Mouse (Mus musculus): Measurements from ENCODE around the gene Fam214b. TPM values are rescaled to one million over a fixed set of nuclear protein-coding genes. Genes with fewer than 3 reads are reported as not detected.
"Not testable (repeated sequence)": the region's sequence is repeated elsewhere in the genome, so short reads cannot be mapped to it uniquely, and the experiment has no call there.

Gene Fam214b
- polyA plus RNA-seq, 1 experiment = 28.2 TPM

DNA sequence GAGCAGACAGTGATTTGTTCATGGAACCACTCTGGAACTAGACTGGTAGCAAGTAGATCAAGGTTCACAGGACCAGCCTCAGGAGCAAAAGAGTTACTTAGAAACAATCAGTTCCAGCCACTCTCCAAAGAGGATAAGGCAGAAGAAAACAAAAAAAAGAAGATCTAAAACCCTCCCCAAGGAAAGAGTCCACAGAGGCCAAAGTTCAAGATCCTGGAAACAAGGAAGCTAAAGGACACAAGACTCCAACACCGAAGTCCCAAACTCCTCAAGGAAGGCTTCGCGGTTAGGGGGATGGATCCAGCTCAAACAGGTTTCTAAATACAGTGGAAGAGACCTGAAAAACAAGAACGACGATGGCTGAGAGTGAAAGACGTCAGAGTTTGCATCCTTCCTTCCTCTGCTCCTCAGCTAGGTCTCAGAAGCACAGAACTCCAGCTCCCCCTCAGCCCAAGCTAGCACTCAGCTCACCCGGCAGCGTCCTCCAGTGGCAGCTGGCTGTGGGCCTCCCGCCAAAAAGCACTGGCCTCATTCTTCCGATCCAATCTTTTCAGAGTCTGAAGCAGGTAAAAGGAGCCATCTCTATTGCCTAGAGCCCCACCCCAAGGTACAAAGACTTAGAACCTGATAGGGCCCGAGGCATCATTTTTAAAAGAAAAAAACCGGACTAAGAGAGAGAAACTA, 43.1 kb downstream of the Fam214b start:
- H3K27ac ChIP-seq (ENCODE audit: insufficient read depth, low read length) = no peak overlapping the region

DNA sequence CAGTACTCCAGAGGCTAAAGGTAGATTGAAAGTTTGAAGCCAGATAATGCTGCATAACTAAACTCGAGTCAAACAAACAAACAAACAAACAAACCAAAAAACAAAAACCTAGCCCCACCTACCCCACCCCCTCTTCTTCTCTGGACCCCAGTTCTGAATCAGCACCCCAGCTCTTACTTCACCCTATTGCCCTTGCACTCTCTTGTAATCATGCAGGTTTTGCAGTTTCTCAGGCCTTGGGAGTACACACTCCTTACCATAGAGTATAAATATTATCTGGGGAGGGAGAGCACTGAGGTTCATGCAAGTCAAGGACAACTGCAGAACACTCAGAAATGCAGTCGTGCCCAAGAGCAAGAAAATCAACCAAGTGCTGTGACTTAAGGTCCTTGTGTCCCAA, 44.7 kb downstream of the Fam214b start:
- DNase-seq (ENCODE audit: low read depth in 1 of 2, low spot score in 2 of 2) = no peak
- TF ChIP-seq POLR2A (IDR thresholded peaks at IDR 0.05; ENCODE audit: low read depth, low read length) (no peak), CTCF (IDR thresholded peaks at IDR 0.05; ENCODE audit: extremely low read depth, insufficient read depth, insufficient read length, insufficient replicate concordance) (no peak)
- Histone ChIP-seq H3K27me3 (ENCODE audit: control insufficient read depth, insufficient read depth, low read length) (no peaks in the 10 kb centered on the region), H3K36me3 (ENCODE audit: control insufficient read depth, insufficient read depth, low read length) (no peaks in the 10 kb centered on the region), H3K27ac (ENCODE audit: insufficient read depth, low read length) (no peak overlapping the region), H3K4me3 (ENCODE audit: extremely low read depth, insufficient read depth, insufficient read length) (no peak overlapping the region), H3K4me1 (ENCODE audit: control insufficient read depth, insufficient read depth, insufficient read length) (peaks cover 9% of the 10 kb centered on the region)
- WGBS = 87% methylated on average over 2 of the region's 2 CpGs

More for the DNA sequence above, 43.1 kb downstream of the Fam214b start:
- Histone ChIP-seq H3K4me1 (ENCODE audit: control insufficient read depth, insufficient read depth, insufficient read length) (peaks cover 8% of the 10 kb centered on the region), H3K4me3 (ENCODE audit: extremely low read depth, insufficient read depth, insufficient read length) (no peak overlapping the region), H3K36me3 (ENCODE audit: control insufficient read depth, insufficient read depth, low read length) (no peaks in the 10 kb centered on the region), H3K27me3 (ENCODE audit: control insufficient read depth, insufficient read depth, low read length) (no peaks in the 10 kb centered on the region)
- DNase-seq (ENCODE audit: low read depth in 1 of 2, low spot score in 2 of 2) = no peak
- TF ChIP-seq CTCF (IDR thresholded peaks at IDR 0.05; ENCODE audit: extremely low read depth, insufficient read depth, insufficient read length, insufficient replicate concordance) (no peak), POLR2A (IDR thresholded peaks at IDR 0.05; ENCODE audit: low read depth, low read length) (no peak)
- 92% methylated on average over 12 of the region's 12 CpGs for WGBS

DNA sequence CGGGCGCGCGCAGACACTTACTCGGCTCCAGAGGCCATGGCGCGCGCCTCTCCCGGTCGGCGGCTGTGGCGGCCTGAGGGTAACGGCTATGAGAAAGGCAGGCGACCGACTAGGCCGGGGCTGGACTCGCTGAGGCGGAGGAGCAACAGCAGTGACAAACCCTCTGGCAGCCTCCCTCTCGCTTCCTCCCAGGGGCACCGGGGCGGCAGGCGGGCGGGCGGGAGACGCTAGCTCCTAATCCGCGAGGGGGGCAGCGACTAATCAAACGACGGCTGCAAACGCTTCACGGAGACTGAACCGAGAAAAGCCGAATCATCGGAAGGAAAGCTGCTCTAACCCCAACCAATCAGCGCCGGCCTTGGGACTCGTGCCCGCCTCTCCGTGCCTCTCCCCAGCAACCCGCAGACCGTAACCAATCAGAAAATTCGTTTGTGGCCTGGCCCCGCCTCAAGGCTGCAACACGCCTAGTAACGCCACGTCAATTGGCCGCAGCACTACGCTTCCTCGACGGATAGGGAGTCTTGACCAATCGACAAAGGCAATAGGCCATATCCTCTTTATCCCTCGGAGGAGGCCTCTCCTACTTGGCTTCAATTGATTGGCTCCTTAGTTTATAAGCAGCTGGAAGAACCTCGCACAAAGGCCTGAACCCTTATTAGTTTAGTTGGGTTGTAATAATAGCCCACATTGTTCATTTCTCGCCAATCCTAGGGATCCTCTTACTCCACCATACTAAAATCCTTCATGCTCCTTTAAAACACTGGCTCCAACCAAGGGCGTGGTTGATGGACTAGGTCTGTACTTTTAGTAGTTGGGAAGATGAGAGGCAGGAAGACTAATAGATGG, 45.7 kb downstream of the Fam214b start, which contains the start of gene Vcp:
Vcp (minus strand) TSS at position 367 of the 846 bp plus-strand sequence.
- peak; percentile 95 to 98 for DNase-seq (ENCODE audit: low read depth in 1 of 2, low spot score in 2 of 2)
- not testable (repeated sequence) for H3K4me1 ChIP-seq (ENCODE audit: control insufficient read depth, insufficient read depth, insufficient read length); H3K36me3 ChIP-seq (ENCODE audit: control insufficient read depth, insufficient read depth, low read length); H3K27me3 ChIP-seq (ENCODE audit: control insufficient read depth, insufficient read depth, low read length)
- WGBS = 2% methylated on average over 53 of the region's 56 CpGs
- Histone ChIP-seq H3K27ac (ENCODE audit: insufficient read depth, low read length) (peak within 1 kb of the TSS; percentile 96), H3K4me3 (ENCODE audit: extremely low read depth, insufficient read depth, insufficient read length) (peak within 1 kb of the TSS; percentile 99)

DNA sequence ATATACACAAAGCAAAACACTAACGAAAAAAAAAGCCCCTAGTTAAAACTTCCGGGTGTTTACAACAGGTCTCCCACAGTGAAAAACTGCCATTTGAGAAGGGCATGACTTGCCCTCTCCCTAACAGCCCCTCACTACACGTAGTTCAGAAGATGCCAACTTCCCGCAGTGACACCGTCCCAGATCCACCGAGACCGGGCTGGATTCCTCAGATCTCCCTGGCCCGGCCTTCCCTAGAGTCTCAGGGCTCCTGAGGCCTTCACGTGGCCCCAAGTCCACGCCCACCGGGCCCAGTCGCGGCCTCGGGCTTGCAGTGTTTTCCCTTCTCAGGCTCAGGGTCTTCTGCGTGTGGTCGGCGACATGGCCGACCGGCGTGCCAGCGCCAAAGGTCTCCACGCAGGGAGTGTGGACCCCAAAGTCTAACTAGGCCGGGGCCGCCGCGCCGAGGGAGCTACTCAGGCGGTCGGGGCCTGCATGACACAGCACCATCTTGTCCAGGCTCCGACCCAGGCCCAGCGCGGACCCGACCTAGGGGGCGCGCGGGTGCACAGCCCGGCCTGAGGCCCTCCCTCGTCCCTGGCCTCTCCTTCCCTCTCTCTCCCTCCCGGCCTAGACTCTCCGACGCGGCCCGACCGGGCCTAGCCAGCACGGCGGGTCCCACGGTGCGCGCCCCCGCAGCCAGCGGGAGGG, 46.4 kb downstream of the Fam214b start:
- TF ChIP-seq POLR2A (IDR thresholded peaks at IDR 0.05; ENCODE audit: low read depth, low read length) (no peak), CTCF (IDR thresholded peaks at IDR 0.05; ENCODE audit: extremely low read depth, insufficient read depth, insufficient read length, insufficient replicate concordance) (no peak)
- under 1% methylated on average over 51 of the region's 51 CpGs for WGBS
- peak; percentile 49 to 61 for DNase-seq (ENCODE audit: low read depth in 1 of 2, low spot score in 2 of 2)
- peaks cover 1% of the 10 kb centered on the region; the same call in 1 of the 2 replicates for H3K36me3 ChIP-seq (ENCODE audit: control insufficient read depth, insufficient read depth, low read length)
- no peaks in the 10 kb centered on the region for H3K27me3 ChIP-seq (ENCODE audit: control insufficient read depth, insufficient read depth, low read length)
- H3K4me3 ChIP-seq (ENCODE audit: extremely low read depth, insufficient read depth, insufficient read length) = peak overlapping the region; percentile 99
- H3K27ac ChIP-seq (ENCODE audit: insufficient read depth, low read length) = peak overlapping the region; percentile 96
- peaks cover 9% of the 10 kb centered on the region for H3K4me1 ChIP-seq (ENCODE audit: control insufficient read depth, insufficient read depth, insufficient read length)

DNA sequence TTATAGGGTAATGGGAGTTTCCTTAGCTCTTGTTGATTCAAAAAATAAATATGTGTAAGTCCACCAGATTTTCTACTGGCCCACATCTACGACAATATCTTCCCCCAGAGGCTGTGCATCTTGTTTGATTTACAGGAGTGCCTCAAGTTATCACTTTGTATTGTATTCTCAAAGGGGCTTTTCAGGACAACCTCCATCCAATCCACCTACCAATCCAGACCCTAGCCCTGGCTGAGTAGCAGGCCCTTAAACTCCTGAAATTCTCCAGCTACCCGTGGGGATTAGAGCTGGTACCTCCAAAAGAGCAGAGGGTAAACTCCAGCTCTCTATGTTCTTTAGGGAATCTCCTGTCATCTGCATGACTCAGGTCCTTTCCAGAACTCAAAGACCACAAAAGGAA, 48.0 kb downstream of the Fam214b start:
- peaks cover 9% of the 10 kb centered on the region for H3K4me1 ChIP-seq (ENCODE audit: control insufficient read depth, insufficient read depth, insufficient read length)
- TF ChIP-seq POLR2A (IDR thresholded peaks at IDR 0.05; ENCODE audit: low read depth, low read length) (no peak), CTCF (IDR thresholded peaks at IDR 0.05; ENCODE audit: extremely low read depth, insufficient read depth, insufficient read length, insufficient replicate concordance) (no peak)
- H3K4me3 ChIP-seq (ENCODE audit: extremely low read depth, insufficient read depth, insufficient read length) = no peak overlapping the region
- 58% methylated on average over 2 of the region's 2 CpGs for WGBS
- H3K27ac ChIP-seq (ENCODE audit: insufficient read depth, low read length) = no peak overlapping the region
- H3K27me3 ChIP-seq (ENCODE audit: control insufficient read depth, insufficient read depth, low read length) = no peaks in the 10 kb centered on the region
- no peak for DNase-seq (ENCODE audit: low read depth in 1 of 2, low spot score in 2 of 2)
- peaks cover 10% of the 10 kb centered on the region for H3K36me3 ChIP-seq (ENCODE audit: control insufficient read depth, insufficient read depth, low read length)

DNA sequence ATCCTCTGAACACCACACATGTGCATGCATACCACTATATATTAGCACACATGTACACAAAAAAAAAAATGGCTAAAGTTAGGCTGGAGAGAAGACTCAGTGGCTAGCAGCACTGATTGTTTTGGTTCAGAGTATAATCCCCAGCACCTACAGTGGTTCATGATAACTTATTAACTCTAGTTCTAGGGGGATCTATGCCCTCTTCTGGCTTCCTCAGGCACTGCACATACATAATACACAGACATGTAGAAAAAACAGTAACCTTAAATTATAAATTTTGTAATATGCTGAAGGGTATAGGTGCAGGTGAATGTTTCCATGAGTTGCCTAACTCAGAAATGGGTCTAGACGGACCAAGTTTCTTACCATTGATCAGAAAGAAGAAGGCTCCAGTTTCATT, 57.7 kb downstream of the Fam214b start:
- no peak for DNase-seq (ENCODE audit: low read depth in 1 of 2, low spot score in 2 of 2)
- 90% methylated on average over 1 of the region's 1 CpGs for WGBS
- Histone ChIP-seq H3K4me1 (ENCODE audit: control insufficient read depth, insufficient read depth, insufficient read length) (no peaks in the 10 kb centered on the region), H3K27me3 (ENCODE audit: control insufficient read depth, insufficient read depth, low read length) (no peaks in the 10 kb centered on the region), H3K36me3 (ENCODE audit: control insufficient read depth, insufficient read depth, low read length) (peaks cover 67% of the 10 kb centered on the region), H3K27ac (ENCODE audit: insufficient read depth, low read length) (no peak overlapping the region), H3K4me3 (ENCODE audit: extremely low read depth, insufficient read depth, insufficient read length) (no peak overlapping the region)
- TF ChIP-seq POLR2A (IDR thresholded peaks at IDR 0.05; ENCODE audit: low read depth, low read length) = no peak
- TF ChIP-seq CTCF (IDR thresholded peaks at IDR 0.05; ENCODE audit: extremely low read depth, insufficient read depth, insufficient read length, insufficient replicate concordance) = no peak

Other genes with a start within 250 kb of the Fam214b start
- gene Fam205a1, start 192.3 kb downstream of the Fam214b start, polyA plus RNA-seq (2012; rRNA removed) = 0.05 TPM in 1 of 2 replicates, not detected in the other
- gene Gm12394, start 189.4 kb downstream of the Fam214b start, polyA plus RNA-seq (2012; rRNA removed) = not detected in 2 replicates
- not detected in 2 replicates for gene Fam205c, start 172.0 kb downstream of the Fam214b start, polyA plus RNA-seq (2012; rRNA removed)
- gene Phf24, start 129.6 kb downstream of the Fam214b start, polyA plus RNA-seq (2012; rRNA removed) = 1.1 and 1.5 TPM in 2 replicates
- gene Dnajb5, start 96.4 kb downstream of the Fam214b start, polyA plus RNA-seq (2012; rRNA removed) = 12.2 and 15.1 TPM in 2 replicates
- not detected in 2 replicates for gene 1700022I11Rik, start 76.6 kb downstream of the Fam214b start, polyA plus RNA-seq (2012; rRNA removed)
- 68.4 and 76.1 TPM in 2 replicates for gene Vcp, start 45.7 kb downstream of the Fam214b start, polyA plus RNA-seq (2012; rRNA removed)
- 13.5 and 16.7 TPM in 2 replicates for gene Fancg, start 35.7 kb downstream of the Fam214b start, polyA plus RNA-seq (2012; rRNA removed)
- gene Pigo, start 20.4 kb downstream of the Fam214b start, polyA plus RNA-seq (2012; rRNA removed) = 25.2 and 33.4 TPM in 2 replicates
- gene Stoml2, start 14.5 kb downstream of the Fam214b start, polyA plus RNA-seq (2012; rRNA removed) = 42.8 and 47.0 TPM in 2 replicates
- 0.65 and 0.92 TPM in 2 replicates for gene Unc13b, start 12.7 kb upstream of the Fam214b start, polyA plus RNA-seq (2012; rRNA removed)
- gene Atp8b5, start 220.9 kb upstream of the Fam214b start, polyA plus RNA-seq (2012; rRNA removed) = 0.06 and 0.07 TPM in 2 replicates